Mouse (Mus musculus) limb, embryonic 14.5 days (tissue): ENCODE results near the gene AA986860. TPM values are rescaled to one million over a fixed set of nuclear protein-coding genes. Genes with fewer than 3 reads are reported as not detected.

Experiments used
- ATAC-seq: fragments of 200-750 bp; cut with Nextera tagmentation; 2 replicates; pipeline ENCODE4 v1.8.0; 2017; ENCODE audit warnings: low read depth, moderate number of reproducible peaks, moderate TSS enrichment; ENCODE audit not compliant: low FRiP score
- DNase-seq: peaks from one replicate; pipeline ENCODE4 v3.0.0-alpha.2; 2015; ENCODE audit warnings: low spot score
- H3K27ac ChIP-seq: fragments of 300-500 bp; sonication (generic); replicated peaks from 2 replicates; pipeline ENCODE4 v1.5.1; 2014; ENCODE audit warnings: low read depth, mild to moderate bottlenecking, low read length, moderate library complexity, mixed read lengths
- H3K27me3 ChIP-seq: fragments of 300-500 bp; sonication (generic); 2 replicates; pipeline ENCODE4 v1.6.1; 2014; ENCODE audit warnings: low read length, mixed read lengths; ENCODE audit not compliant: control insufficient read depth, insufficient read depth
- H3K36me3 ChIP-seq: fragments of 300-500 bp; sonication (generic); 2 replicates; pipeline ENCODE4 v1.6.1; 2014; ENCODE audit warnings: mild to moderate bottlenecking, low read length, moderate library complexity, mixed read lengths; ENCODE audit not compliant: control insufficient read depth, insufficient read depth
- H3K4me1 ChIP-seq: fragments of 300-500 bp; sonication (generic); 2 replicates; pipeline ENCODE4 v1.6.1; 2014; ENCODE audit warnings: antibody characterized with exemption, low read length, mixed read lengths; ENCODE audit not compliant: control insufficient read depth, insufficient read depth
- H3K4me2 ChIP-seq: fragments of 300-500 bp; sonication (generic); replicated peaks from 2 replicates; pipeline ENCODE4 v1.6.1; 2014; ENCODE audit warnings: low read depth, mild to moderate bottlenecking, low read length, moderate library complexity; ENCODE audit not compliant: severe bottlenecking
- H3K4me3 ChIP-seq: fragments of 300-500 bp; sonication (generic); replicated peaks from 2 replicates; pipeline ENCODE4 v1.5.1; 2014; ENCODE audit warnings: low read length
- H3K9ac ChIP-seq: fragments of 300-500 bp; sonication (generic); 2 replicates; pipeline ENCODE4 v1.6.1; 2014; ENCODE audit warnings: mild to moderate bottlenecking, low read depth, low read length, moderate library complexity; ENCODE audit not compliant: severe bottlenecking
- H3K9me3 ChIP-seq: fragments of 300-500 bp; sonication (generic); 2 replicates; pipeline ENCODE4 v1.6.1; 2016; ENCODE audit warnings: low read length; ENCODE audit not compliant: control insufficient read depth
- POLR2A ChIP-seq: fragments of 200-500 bp; IDR thresholded peaks from 2 replicates; pipeline ENCODE4 v1.8.0; 2012; ENCODE audit warnings: inconsistent platforms, mild to moderate bottlenecking, moderate library complexity, borderline replicate concordance; ENCODE audit not compliant: insufficient read depth, insufficient read length; ENCODE audit errors: extremely low read depth
- WGBS: fragments of 180-500 bp; shearing (Covaris S2); extraction: QIAGEN DNeasy Blood & Tissue Kit; methylation state at CpG from one replicate; pipeline ENCODE4 v1.1.7; 2014; 5-methylcytosine and 5-hydroxymethylcytosine counted together
- polyA plus RNA-seq, 2 experiments: library from polyadenylated mRNA; depleted of rRNA in 1 of 2; stranded (reverse) in 1 of 2; unstranded in 1 of 2; fragments of >200 nt; fragmentation: Nextera tagmentation in 1 of 2; extraction: Ambion mirVana in 1 of 2; gene quantifications; 2 replicates each; pipeline versions ENCODE4 v1.2.1 to v1.2.3; 2012 to 2014

AA986860 gene
- polyA plus RNA-seq, 2 experiments = 2.8 to 10.6 TPM

DNA sequence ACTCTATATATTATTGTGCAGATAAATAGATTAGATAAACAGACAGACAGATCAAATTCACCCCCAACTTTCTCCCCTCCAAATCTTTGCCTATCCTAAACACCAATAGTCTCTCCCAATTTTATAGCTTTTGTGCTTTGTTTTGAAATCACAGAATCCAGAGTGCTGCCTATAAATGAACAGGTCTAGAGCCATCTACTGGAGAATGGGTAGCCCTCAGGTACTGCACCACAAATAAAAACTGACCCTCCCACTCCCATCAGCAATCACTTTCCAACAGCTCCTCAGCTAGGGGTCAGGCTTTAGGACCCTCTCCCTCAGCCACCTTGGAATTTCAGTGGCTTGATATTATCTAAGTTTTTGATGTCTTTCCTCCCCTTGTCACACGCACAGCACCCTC, 44.9 kb downstream of the AA986860 start:
- DNase-seq (no peak), ATAC-seq (no peak)
- Histone ChIP-seq H3K4me1 (no peaks in the 10 kb centered on the region), H3K4me3 (no peak overlapping the region), H3K9ac (no peak overlapping the region), H3K27me3 (no peaks in the 10 kb centered on the region), H3K9me3 (no peaks in the 10 kb centered on the region), H3K36me3 (no peaks in the 10 kb centered on the region), H3K4me2 (no peak overlapping the region), H3K27ac (no peak overlapping the region)
- WGBS = 86% methylated on average over 1 of the region's 1 CpGs
- no peak for TF ChIP-seq POLR2A

DNA sequence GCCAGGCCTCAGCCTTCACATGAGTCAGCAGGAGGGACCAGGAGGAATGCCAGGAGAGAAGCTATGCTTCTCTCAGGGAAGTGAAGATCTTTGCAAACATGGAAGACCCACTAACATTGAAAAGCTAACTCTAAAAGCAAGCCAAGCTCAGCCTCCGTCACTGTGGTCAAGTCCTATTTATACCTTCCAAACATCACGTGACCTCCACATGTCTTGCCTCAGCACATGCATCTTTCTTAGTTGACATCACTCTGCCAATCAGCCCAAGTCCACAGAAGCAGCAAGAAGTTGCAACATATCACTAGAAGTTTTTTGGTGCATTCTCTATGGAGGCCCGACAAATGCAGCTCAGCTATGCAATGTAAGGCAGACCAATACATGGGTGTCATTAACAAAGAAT, 48.1 kb downstream of the AA986860 start:
- H3K9ac ChIP-seq = no peak overlapping the region
- DNase-seq (no peak), ATAC-seq (no peak)
- H3K4me1 ChIP-seq = no peaks in the 10 kb centered on the region
- no peaks in the 10 kb centered on the region for H3K27me3 ChIP-seq
- no peak overlapping the region for H3K4me2 ChIP-seq
- H3K36me3 ChIP-seq = no peaks in the 10 kb centered on the region
- H3K27ac ChIP-seq = no peak overlapping the region
- no peak overlapping the region for H3K4me3 ChIP-seq
- TF ChIP-seq POLR2A = no peak
- 85% methylated on average over 3 of the region's 3 CpGs for WGBS
- H3K9me3 ChIP-seq = no peaks in the 10 kb centered on the region

DNA sequence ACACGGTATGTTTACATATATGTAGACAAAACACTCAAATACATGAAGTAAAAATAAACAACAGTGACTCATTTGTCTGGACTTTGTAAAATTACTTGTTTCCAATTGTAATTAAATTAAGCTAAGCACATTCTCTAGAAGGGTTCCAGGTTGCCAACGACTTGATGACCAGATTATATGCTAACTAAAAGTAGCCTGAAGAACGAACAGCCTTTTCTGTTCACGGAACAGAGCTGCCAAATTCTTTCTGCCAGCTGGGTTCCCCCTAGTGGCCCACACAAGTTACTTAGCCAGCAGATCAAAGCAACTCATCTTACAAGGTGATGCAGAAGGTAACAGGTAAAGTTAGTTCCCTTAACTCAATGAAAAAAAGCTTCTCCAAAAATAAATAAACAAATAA, 52.3 kb downstream of the AA986860 start:
- Histone ChIP-seq H3K4me1 (no peaks in the 10 kb centered on the region), H3K9ac (no peak overlapping the region), H3K4me2 (no peak overlapping the region), H3K27me3 (no peaks in the 10 kb centered on the region), H3K27ac (no peak overlapping the region), H3K36me3 (no peaks in the 10 kb centered on the region), H3K4me3 (no peak overlapping the region), H3K9me3 (no peaks in the 10 kb centered on the region)
- WGBS = 26% methylated on average over 4 of the region's 4 CpGs
- ATAC-seq = no peak
- no peak for TF ChIP-seq POLR2A
- peak; percentile 40 for DNase-seq

DNA sequence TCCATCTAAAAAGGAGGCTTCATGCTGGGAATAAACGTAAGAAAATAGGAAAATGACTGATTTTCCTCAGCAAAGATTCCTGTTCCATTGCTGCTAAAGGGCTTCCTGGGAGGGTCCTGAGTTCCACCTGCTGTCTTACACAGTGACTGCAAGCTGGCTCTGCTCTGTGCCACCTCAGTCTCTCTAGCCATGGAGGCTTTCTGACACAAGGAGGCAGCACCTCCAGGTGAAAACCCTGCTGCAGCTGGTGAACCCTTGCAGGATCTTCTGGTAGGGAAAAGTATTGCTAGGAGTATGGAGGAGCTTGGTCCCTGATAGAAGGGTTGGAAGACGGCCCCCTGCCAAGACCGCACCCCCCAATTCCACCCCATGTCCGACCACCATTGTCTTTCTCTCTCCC, 55.2 kb downstream of the AA986860 start:
- no peaks in the 10 kb centered on the region for H3K27me3 ChIP-seq
- TF ChIP-seq POLR2A = no peak
- no peak for ATAC-seq
- H3K4me1 ChIP-seq = no peaks in the 10 kb centered on the region
- no peaks in the 10 kb centered on the region for H3K9me3 ChIP-seq
- no peak for DNase-seq
- 56% methylated on average over 4 of the region's 4 CpGs for WGBS
- no peak overlapping the region for H3K27ac ChIP-seq
- H3K4me3 ChIP-seq = no peak overlapping the region
- H3K36me3 ChIP-seq = no peaks in the 10 kb centered on the region
- no peak overlapping the region for H3K4me2 ChIP-seq
- H3K9ac ChIP-seq = no peak overlapping the region

DNA sequence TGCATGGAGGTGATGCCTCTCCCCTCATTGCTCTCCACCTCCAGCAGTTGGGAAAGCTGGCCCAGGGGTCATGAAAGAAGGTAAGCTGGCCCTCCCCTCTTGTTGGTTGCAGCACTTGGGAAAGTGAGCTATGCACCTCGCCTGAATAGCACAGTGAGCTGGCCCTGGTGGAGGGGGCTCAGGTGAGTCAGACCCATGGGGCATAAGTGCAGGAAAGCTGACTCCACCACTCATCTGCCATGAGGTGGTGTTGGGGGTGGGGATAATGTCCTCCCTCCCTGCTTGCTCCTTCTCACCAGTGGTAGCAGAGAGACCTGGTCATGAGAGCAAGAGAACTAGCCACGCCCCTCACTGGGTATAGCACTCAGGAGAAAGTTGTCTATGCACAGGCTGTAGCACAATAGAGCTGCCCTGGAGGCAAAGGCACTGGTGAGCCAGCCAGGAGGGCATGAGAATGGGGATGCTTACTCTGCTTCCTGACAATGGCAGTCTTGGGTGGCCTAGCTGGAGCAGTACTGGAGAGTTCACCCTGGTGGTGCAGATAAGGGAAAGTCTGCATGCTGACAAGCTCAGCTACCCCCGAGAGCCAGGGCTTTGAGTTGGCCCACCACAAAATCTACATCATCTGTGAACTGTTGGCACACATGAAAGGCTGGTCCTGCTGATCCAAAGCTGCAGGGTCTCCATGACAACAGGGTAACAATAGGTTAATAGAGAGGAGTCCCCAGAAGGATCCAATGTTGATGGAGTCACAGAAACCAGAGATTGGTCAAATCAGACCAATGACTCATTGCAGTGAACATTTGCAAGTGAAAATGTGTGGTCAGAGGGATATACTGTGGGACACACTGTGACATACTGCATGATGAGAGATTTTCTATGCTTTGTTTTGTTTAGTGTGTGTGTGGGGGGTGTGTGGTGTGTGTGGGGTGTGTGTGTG, 58.0 kb downstream of the AA986860 start:
- no peak for DNase-seq
- no peak for TF ChIP-seq POLR2A
- Histone ChIP-seq H3K4me1 (no peaks in the 10 kb centered on the region), H3K9me3 (no peaks in the 10 kb centered on the region), H3K9ac (no peak overlapping the region), H3K4me2 (no peak overlapping the region), H3K27me3 (no peaks in the 10 kb centered on the region), H3K36me3 (no peaks in the 10 kb centered on the region), H3K4me3 (no peak overlapping the region), H3K27ac (no peak overlapping the region)
- WGBS = 61% methylated on average over 3 of the region's 3 CpGs
- ATAC-seq = no peak

Other genes with a start within 250 kb of the AA986860 start
- gene Zp3r, start 102.4 kb upstream of the AA986860 start, polyA plus RNA-seq (2012; rRNA removed) = not detected in 2 replicates
- not detected in 2 replicates for gene Zp3r, start 102.4 kb upstream of the AA986860 start, polyA plus RNA-seq (2014; fragmentation: Nextera tagmentation; extraction: Ambion mirVana)
- 0.03 TPM in 1 of 2 replicates, not detected in the other for gene C4bp, start 70.3 kb upstream of the AA986860 start, polyA plus RNA-seq (2012; rRNA removed)
- gene C4bp, start 70.3 kb upstream of the AA986860 start, polyA plus RNA-seq (2014; fragmentation: Nextera tagmentation; extraction: Ambion mirVana) = not detected in 2 replicates
- not detected in 2 replicates for gene Gm29427, start 16.2 kb upstream of the AA986860 start, polyA plus RNA-seq (2012; rRNA removed)
- gene Gm29427, start 16.2 kb upstream of the AA986860 start, polyA plus RNA-seq (2014; fragmentation: Nextera tagmentation; extraction: Ambion mirVana) = not detected in 2 replicates
- gene Yod1, start 14.6 kb upstream of the AA986860 start, polyA plus RNA-seq (2012; rRNA removed) = 2.9 TPM in 2 replicates
- 7.2 and 7.9 TPM in 2 replicates for gene Yod1, start 14.6 kb upstream of the AA986860 start, polyA plus RNA-seq (2014; fragmentation: Nextera tagmentation; extraction: Ambion mirVana)
- 17.2 and 20.8 TPM in 2 replicates for gene Pfkfb2, start 2.7 kb upstream of the AA986860 start, polyA plus RNA-seq (2012; rRNA removed)
- 7.3 and 8.5 TPM in 2 replicates for gene Pfkfb2, start 2.7 kb upstream of the AA986860 start, polyA plus RNA-seq (2014; fragmentation: Nextera tagmentation; extraction: Ambion mirVana)
- 0.44 and 0.54 TPM in 2 replicates for gene Fcamr, start 68.9 kb downstream of the AA986860 start, polyA plus RNA-seq (2012; rRNA removed)
- 0.11 and 0.28 TPM in 2 replicates for gene Fcamr, start 68.9 kb downstream of the AA986860 start, polyA plus RNA-seq (2014; fragmentation: Nextera tagmentation; extraction: Ambion mirVana)
- gene Pigr, start 94.7 kb downstream of the AA986860 start, polyA plus RNA-seq (2012; rRNA removed) = 0.08 TPM in 1 of 2 replicates, not detected in the other
- 0.15 TPM in 1 of 2 replicates, not detected in the other for gene Pigr, start 94.7 kb downstream of the AA986860 start, polyA plus RNA-seq (2014; fragmentation: Nextera tagmentation; extraction: Ambion mirVana)
- gene Fcmr, start 133.7 kb downstream of the AA986860 start, polyA plus RNA-seq (2012; rRNA removed) = not detected in 2 replicates
- not detected in 2 replicates for gene Fcmr, start 133.7 kb downstream of the AA986860 start, polyA plus RNA-seq (2014; fragmentation: Nextera tagmentation; extraction: Ambion mirVana)
- gene Il24, start 155.5 kb downstream of the AA986860 start, polyA plus RNA-seq (2012; rRNA removed) = not detected in 2 replicates
- not detected in 2 replicates for gene Il24, start 155.5 kb downstream of the AA986860 start, polyA plus RNA-seq (2014; fragmentation: Nextera tagmentation; extraction: Ambion mirVana)
- gene Il20, start 179.5 kb downstream of the AA986860 start, polyA plus RNA-seq (2012; rRNA removed) = not detected in 2 replicates
- not detected in 2 replicates for gene Il20, start 179.5 kb downstream of the AA986860 start, polyA plus RNA-seq (2014; fragmentation: Nextera tagmentation; extraction: Ambion mirVana)
- 0.09 and 0.20 TPM in 2 replicates for gene Il19, start 208.1 kb downstream of the AA986860 start, polyA plus RNA-seq (2012; rRNA removed)
- gene Il19, start 208.1 kb downstream of the AA986860 start, polyA plus RNA-seq (2014; fragmentation: Nextera tagmentation; extraction: Ambion mirVana) = not detected in 2 replicates